Mouse (Mus musculus) lung, postnatal 14 days (tissue): ENCODE data around the gene Lrrc73.
A peak's percentile ranks its signal among the peaks of the same experiment; 100 is the strongest.

Experiments
- DNase-seq: peaks from one replicate; pipeline ENCODE4 v3.0.0; 2021

Lrrc73 gene

DNA sequence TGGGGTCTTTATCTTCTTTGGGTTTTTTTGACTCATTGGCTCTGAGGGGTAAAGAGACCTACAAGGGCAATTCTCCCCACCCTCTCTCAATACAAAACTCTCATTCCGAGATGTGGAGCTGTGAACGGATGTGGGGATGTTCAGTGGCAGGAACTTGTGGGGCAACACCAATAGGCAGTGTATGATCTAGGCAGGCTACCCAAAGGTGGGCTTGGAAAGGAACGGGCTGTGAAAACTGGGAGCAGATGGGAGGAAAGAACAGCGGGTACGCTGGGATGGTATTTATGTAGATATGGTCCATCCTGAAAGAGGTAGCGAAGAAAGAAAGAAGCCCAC, 43.7 kb downstream of the Lrrc73 start:
- no peak for DNase-seq

DNA sequence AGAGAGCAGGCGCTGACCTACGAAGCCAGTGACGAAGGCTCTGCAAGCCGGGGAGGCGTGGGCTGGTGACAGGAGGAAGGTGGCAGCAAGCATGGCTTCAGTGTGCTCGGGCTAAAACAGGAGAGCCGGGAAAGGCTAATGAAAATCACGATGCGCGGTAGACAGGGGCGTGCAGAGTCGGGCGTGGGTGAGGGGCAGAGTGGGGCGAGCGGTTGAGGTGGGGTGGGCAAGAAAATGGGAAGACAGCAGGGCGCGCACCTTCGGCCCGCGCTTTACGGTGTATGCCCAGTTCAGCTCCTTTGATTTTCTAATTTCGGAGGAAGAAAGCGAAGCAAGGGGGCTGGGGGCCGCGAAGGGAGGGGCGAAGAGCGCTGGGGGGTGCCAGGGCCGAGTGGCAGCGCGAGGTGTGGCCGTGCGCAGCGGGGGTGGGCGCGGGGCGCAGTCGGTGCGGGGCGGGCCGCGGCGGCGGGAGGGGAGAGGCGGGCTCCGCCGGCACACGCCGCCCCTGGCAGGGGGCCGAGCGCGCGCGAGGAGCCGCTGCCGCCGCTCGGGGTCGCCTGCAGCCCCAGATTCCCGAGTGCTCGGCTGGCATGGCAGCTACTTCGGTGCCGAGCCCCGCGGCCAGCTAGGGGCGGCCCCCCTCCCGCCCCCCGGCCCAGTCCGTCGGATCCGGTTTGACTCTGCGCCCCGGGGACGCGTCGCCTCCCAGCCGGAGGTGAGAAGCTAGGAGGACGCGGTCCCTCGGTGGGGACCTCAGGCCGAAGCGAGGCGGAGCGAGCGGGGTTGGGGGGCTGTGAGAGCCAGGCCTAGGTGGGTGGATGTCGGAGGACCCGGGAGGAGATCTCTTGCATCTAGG, 44.3 kb downstream of the Lrrc73 start, which contains the start of gene Dlk2:
Dlk2 (plus strand) TSS at position 58 of the 856 bp plus-strand sequence.
- no peak for DNase-seq

DNA sequence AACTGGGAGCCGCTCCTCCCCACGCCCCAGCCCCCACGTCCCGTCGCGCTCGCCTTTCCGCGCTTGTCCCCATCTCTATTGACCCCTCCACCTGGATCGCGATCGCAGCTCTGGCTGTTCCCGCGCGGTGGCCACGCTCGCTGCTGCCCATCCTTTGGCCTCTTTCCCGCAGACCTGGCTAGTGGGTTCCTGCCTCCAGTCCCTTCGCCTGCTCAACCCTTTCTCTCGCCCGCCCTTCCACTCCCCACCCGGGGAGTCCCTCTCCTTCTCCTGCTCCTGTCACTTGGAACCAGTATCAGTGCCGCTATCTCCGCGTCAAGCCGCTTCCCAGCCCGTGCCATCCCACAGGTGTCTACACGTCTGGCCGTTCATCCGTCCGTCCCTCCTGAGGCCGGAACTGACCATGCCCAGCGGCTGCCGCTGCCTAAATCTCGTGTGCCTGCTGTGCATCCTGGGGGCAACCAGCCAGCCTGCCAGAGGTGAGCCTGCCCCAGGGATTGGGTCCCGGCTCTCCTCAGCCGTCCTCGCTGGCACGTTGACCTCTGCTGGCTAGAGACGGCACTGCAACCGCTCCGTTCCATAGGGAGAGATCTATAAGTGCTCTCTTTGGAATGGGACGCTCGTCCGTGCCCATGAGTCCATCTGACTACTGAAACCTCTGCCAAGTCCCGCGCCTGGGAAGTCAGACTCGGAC, 45.0 kb downstream of the Lrrc73 start:
- peak; percentile 90 for DNase-seq

DNA sequence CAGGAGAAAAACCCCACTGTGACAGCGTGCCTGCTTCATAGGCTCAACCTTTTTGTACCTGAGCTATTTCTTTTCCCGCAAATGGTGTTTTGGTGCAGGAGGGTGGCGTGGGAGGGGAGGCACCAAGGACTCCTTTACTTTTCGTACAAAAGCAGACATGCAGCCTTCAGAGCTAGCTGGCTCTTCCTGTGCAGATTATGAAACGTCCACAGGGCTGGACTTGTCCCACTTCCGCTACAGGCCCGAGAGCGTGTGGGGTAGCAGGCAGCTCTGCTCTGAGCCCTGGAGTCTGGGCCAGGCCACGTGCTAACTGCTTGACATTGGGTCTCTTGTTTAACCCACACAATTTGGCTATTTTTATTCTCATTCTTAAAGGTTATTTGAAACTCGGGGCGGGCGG, 48.6 kb downstream of the Lrrc73 start:
- DNase-seq = no peak

DNA sequence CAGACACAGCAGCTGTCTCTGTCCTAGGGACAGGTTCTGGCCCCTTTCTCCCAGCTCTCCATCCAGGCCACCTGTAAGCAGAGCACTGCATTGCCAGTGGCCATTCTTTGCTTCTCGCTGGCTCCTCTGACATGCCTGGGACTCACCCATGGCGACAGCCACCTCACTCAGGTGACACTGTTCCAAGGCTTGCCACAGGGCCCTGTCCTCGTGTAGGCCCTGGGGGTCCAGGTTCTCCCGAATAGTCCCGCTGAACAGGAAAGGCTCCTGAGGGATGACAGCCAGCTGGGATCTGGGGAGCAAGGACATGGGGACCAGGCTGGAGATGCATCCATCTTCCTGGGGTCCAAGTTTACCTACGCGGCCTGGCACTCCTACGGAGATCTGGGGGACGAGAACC, 50.9 kb downstream of the Lrrc73 start:
- no peak for DNase-seq
